Mouse (Mus musculus) heart, postnatal 14 days (tissue): ENCODE results near the gene Tbl3. TPM values are rescaled to one million over a fixed set of nuclear protein-coding genes. Genes with fewer than 3 reads are reported as not detected.
"Not testable (repeated sequence)": the region's sequence is repeated elsewhere in the genome, so short reads cannot be mapped to it uniquely, and the experiment has no call there.

Source experiments
- DNase-seq, 2 experiments: peaks; one replicate each; pipeline ENCODE4 v3.0.0; 2021 to 2022
- intact Hi-C: fragments of 180-260 bp; cut with DNase I; formaldehyde crosslinking; loops from one replicate; pipeline ENCODE4 v1.15.1; 2025
- total RNA-seq, 2 experiments: library from RNA; stranded (reverse); gene quantifications; 2 replicates each; pipeline ENCODE4 v1.2.3; 2021

Tbl3 gene
- total RNA-seq, 2 experiments from 2014 or later, result 16.8 to 19.5 TPM

DNA sequence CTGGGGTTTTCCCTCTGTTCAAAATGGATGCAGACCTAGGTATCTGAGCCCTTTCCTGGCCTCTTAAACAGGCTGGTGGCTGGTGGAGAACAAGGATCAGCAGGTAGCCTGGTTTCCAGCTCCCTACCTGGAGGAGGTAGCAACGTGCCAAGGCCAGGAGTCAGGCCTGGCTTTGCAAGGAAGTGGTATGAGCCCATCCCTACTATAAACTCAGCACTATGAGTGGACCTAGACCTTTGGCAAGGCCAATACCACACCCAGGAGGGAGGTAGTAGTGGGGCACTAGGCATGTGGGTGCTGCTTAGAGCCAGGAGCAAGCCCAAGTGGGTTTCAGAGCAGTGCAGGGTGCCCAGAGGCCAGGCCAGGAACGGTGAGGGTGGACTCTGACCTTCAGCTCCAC lies 8.0 kb downstream of the Tbl3 start:
- intact Hi-C loops, result no loop called here
- DNase-seq, result no peak

- intact Hi-C loops, result no loop called here
These were observed 8.7 kb downstream of the Tbl3 start for GRCm38 (mm10) chr17:24698715-24699114.

DNA sequence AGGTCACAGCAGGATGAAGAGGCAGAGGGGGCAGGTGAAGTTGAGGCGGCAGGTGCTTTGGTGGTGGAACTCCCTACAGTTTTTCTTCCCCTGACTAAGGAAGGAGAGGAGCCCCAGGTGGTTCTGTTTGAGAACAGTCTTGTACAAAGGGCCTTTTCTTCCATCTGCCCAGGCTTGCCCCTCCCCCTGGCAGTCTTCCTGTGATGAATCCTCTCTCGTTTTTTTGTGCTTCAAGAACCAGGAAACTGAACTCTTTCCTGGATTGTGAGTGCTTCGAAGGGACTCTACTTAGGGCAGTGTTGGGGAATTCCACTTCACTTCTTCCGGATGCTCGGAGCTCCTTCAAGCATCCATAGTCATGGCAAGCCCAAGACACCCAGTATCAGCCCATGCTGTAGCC lies 9.5 kb downstream of the Tbl3 start:
- no peak for DNase-seq
- intact Hi-C loops, result no loop called here

More at GRCm38 (mm10) chr17:24698715-24699114, 8.7 kb downstream of the Tbl3 start:
- no peak for DNase-seq

DNA sequence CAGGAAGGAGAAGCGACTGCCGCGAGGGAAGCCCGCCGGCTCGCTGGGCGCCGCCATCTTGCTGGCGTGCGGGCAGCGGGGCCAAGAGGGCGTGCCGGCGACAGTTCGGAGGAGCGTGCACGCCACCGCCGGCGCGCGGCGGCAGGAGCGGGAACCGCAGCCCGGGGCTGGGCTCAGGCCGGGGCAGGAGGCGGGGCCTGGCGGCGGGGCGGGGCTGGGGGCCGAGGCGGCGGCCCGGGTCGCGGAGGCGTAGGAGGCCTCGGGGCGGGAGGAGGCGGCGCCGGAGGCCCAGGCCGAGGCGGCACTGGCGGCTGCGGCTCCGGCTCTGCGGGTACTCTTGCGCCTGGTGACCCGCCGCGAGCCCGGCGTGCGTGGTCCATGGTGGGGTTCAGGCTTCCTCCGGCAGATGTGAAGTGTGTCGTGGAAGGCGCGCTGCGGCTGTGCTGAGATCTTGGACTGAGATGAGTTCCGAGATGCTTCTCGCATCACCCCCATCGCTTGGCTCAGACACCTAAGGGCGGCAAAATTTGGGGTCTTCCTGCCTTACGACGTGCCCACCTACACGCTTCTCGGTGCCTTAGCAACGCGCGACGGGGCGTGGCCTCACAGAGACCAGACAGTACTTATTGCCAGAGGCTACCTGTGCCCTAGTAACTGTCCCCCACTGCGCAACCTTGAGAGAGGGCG lies 11.3 kb downstream of the Tbl3 start, which contains the start of the genes Gfer and Noxo1:
Gene Gfer, minus strand, starts transcription at position 146 of the 687 bp plus-strand sequence.
Gene Noxo1, plus strand, starts transcription at position 224 of the 687 bp plus-strand sequence.
- DNase-seq, result peak; percentile 93 to 94
- intact Hi-C loops, result no loop called here

DNA sequence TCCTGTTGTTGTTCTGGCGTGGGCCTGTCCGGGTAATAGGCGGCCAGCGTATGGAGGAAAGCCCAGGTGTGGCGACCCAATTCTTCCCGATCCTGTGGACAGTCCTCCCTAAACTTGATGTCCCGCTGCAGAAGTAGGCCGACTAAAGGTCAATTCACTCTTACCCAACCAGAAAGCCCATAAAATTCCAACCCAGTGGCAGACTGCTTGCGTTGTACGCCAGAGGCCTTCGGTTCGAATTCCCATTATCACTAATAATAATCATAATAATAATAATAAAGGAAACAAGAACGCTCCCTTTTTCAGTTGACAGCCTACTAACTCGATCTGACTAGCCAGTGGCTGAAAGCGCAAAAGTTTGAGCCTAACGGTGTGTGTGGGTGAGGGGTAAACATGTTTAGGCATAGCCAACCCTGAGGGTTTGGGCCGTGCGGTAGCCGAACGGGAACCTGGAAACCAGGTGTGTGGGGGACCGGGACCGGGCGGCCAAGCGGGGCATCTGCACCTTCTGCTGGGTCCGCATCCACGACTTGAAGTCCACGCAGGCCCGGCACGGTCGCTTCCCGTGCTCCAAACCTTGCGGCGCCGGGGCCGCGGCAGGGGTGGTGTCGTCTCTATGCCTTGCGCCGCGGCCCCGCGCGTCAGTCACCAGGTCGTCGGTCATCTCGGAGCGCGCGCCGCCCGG lies 12.0 kb downstream of the Tbl3 start:
- no peak for DNase-seq
- intact Hi-C loops, result no loop called here

GRCm38 (mm10) chr17:24692385-24692784 lies 15.1 kb downstream of the Tbl3 start:
- intact Hi-C loops, result loop anchor here (2.0 kb wide), 1 partner anchor 22 kb away; no protein-coding TSS in a partner anchor

DNA sequence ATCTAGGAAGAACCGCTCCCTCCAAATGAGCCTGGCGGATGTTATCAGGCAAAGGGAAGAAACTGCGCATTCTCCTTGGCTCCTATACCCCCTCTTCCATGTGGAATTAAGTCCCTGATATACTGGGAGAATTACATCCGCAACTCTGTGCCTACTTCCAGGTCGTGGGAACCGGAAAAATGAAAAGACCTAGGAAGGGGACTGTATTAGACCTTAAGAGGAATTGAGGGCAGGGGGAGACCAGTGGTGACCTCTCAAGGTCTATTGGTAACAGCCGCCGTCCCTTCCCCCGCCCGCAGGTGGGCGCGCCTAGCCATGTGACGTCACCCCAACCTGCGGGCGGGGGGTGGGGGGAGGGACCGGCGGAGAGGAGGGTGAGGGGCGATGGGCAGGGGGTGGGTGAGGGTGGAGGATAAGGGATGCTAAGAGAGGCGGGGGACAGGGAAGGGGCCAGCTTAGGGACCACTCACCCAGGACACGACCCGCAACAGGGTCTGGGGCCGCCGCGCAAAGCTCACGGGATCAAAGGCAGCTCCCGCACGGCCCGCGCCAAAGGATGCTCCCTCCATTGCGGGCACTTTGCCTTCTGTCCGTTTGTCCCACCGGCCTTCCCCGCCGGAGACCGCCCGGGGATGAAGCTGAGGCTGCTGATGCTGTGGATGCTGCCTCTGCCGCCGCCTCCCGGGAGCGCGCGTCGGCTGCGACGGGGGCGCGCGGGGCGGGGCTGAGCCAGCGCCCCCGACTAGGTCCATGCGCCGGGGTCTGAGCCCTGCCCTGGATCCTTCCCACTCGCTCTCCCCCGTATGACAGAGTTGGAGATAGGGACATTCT lies 18.0 kb downstream of the Tbl3 start, which contains the start of gene Syngr3:
Gene Syngr3, minus strand, starts transcription at position 705 of the 831 bp plus-strand sequence.
- intact Hi-C loops, result no loop called here
- DNase-seq, result no peak

More at GRCm38 (mm10) chr17:24692385-24692784, 15.1 kb downstream of the Tbl3 start:
- no peak for DNase-seq

DNA sequence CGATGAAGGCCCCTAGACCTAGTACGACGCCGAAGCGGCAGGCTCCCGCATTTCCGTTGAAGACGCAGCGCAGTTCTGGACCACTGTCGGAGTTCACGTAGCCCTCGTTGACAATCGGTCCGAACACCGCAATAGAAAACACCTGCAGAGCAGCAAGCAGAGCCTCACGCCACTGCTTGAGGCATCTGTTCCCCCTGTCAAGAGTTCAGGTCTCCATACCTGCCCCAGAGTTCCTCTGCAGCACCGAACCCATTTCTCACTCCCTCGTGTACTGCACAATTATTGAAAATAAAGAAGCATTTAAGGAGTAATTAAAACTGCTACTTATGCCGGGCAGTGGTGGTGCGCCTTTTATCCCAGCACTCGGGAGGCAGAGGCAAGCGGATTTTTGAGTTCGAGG lies 19.9 kb downstream of the Tbl3 start:
- no peak for DNase-seq
- intact Hi-C loops, result no loop called here

- intact Hi-C loops, result no loop called here
- peak; percentile 48 for DNase-seq
These were observed 20.3 kb downstream of the Tbl3 start for GRCm38 (mm10) chr17:24687146-24687595.

DNA sequence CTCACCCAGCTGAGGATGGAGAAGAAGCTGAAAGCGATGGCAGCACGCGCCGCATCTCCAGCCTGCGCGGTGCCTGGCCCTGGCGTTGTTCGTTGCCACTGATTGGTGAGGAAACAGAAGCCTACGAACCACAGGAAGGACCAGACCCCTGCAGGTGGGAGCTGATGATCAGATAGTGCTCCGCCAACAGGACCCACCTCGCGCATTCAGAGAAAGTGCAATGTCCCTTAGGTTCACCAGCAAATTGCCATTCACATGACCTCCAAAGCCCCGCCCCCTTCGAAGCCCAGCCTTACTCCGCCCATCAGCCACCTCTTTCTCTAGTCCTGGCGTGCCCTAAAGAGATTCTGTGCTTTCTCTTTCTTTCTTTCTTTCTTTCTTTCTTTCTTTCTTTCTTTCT lies 20.9 kb downstream of the Tbl3 start:
- peak in 1 of 2 experiments; percentile 35 for DNase-seq
- intact Hi-C loops, result no loop called here

- intact Hi-C loops, result no loop called here
- DNase-seq, result no peak
These were observed 29.9 kb downstream of the Tbl3 start for GRCm38 (mm10) chr17:24677500-24678080.

DNA sequence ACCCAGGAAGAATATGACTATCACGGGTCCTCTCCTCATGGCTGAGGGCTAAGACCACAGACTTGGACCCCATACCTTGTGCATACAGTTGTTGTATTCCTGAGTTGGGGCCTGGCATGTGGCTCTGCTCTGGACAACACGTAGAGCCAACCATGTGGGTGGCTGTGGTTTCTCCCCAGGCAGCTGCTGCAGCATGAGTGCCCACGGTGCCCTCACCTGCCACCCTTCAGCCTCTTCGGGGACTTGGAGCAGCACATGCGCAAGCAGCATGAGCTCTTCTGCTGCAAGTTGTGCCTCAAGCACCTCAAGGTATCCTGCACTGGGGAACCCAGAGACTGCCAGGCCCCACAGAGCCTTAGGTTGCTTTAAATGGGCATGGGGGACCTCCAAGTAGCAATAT lies 30.6 kb downstream of the Tbl3 start:
- no peak for DNase-seq
- intact Hi-C loops, result no loop called here

- DNase-seq, result peak; percentile 74 to 85
- intact Hi-C loops, result no loop called here
These were observed 31.3 kb downstream of the Tbl3 start for GRCm38 (mm10) chr17:24676187-24676586.

GRCm38 (mm10) chr17:24674277-24674676 lies 33.2 kb downstream of the Tbl3 start:
- no peak for DNase-seq
- intact Hi-C loops, result no loop called here

- intact Hi-C loops, result no loop called here
- DNase-seq, result peak in 1 of 2 experiments; percentile 56
These were observed 35.3 kb downstream of the Tbl3 start for GRCm38 (mm10) chr17:24672141-24672540.

- DNase-seq, result no peak
- intact Hi-C loops, result loop anchor here (2.0 kb wide), 1 partner anchor 21 kb away; no protein-coding TSS in a partner anchor
These were observed 36.1 kb downstream of the Tbl3 start for GRCm38 (mm10) chr17:24671346-24671745.

GRCm38 (mm10) chr17:24670246-24670844 lies 37.1 kb downstream of the Tbl3 start:
- DNase-seq, result no peak
- intact Hi-C loops, result loop anchor here (2.0 kb wide), 1 partner anchor 22 kb away; no protein-coding TSS in a partner anchor

- intact Hi-C loops, result loop anchor here (2.0 kb wide), 1 partner anchor 23 kb away; no protein-coding TSS in a partner anchor
- peak; percentile 98 to 99 for DNase-seq
These were observed 37.8 kb downstream of the Tbl3 start, which contains the start of gene Zfp598 for GRCm38 (mm10) chr17:24669545-24670245. Zfp598 (plus strand) TSS chr17:24669687.

DNA sequence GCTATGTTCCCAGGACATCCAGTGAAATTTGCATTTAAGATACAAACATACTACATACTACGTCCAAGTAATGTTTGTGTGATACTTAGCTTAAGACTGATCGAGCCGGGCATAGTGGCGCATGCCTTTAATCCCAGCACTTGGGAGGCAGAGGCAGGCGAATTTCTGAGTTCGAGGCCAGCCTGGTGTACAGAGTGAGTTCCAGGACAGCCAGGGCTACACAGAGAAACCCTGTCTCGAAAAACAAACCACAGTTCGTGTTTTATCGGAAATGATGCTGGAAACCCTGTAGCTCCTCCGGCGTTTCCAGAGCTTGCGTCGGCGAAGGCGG lies 38.3 kb downstream of the Tbl3 start:
- intact Hi-C loops, DNase-seq: not testable (repeated sequence)
